Mouse (Mus musculus) embryo, embryonic 10 days (tissue): ENCODE data around the gene Gxylt1.
"Not testable (repeated sequence)": the region's sequence is repeated elsewhere in the genome, so short reads cannot be mapped to it uniquely, and the experiment has no call there.

Experiments
- DNase-seq: peaks from one replicate; pipeline ENCODE4 v3.0.0-alpha.2; 2015; ENCODE audit warnings: low spot score

Gene Gxylt1

GRCm38 (mm10) chr15:93262818-93263217 is 12.2 kb downstream of the Gxylt1 start:
- no peak for DNase-seq

DNA sequence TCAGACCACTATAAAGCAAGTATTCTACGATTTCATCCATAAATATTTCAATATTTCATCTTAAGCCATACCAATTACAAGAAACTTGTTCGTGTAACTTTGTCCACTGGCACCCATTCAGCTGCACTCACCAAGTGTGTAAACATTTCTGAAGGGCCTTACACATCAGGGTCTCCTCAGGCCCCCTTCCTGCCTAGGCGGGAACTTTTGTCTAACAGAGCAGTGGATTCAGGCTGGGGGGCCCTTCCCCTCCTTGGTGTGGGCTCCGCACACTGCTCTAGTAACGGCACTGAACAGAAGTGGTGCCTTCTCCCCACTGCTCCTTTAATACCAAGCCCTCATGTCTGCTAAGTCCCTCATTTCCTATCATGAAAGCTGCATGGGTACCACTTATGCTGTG is 12.7 kb downstream of the Gxylt1 start:
- no peak for DNase-seq

DNA sequence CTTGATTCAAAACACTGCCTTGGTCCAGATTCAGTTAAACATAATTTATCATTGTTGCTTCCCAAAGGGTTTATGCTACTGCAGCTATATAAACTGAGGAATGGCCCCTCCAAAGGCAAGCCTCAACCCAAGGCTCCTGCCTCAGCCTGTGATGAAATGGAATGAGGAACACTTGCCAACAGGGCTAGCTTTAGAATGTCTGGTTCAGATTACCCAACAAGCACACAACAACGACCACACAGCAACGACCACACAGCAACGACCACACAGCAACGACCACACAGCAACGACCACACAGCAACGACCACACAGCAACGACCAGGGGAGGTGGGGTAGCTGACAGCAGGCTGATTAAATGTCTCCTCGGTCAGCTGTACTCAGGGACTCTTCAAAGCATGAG is 15.0 kb downstream of the Gxylt1 start:
- no peak for DNase-seq

- DNase-seq, result peak; percentile 40
Measured at GRCm38 (mm10) chr15:93255295-93255694, 19.7 kb downstream of the Gxylt1 start.

DNA sequence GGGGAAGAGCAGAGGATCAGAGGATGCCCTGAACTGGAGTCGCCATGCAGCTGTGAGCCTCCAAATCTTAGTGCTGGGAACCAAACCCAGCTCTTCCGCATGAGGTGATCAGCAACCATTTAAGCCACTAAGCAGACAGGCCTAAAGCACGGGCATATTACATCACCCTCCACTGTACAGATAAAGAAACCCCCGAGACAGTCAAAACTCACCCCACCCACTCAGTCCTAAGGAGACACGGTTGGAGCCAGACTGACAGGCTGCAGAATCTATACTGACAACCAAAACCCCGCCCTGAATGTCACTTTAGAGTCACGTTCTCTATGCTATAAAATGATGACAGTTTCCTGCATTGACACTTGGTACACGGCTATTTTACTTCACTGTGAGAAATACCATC is 21.8 kb downstream of the Gxylt1 start:
- DNase-seq, result no peak

DNA sequence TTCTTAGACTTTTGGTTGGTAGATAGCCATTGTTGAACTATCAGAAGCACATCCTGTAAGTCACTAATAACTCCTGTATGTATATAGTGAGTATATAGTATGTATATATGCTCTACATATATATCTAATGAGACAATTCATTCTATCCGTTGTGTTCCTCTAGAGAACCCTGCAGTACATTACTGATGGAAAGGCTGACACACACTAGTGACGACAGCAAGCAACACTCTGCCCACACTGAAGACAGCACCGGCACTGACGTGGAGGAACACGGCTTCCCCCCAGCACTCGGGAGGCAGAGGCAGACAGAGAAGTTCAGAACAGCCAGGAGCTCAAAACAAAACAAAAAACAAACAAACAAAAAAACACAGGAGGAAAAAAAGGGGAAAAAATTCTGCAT is 22.6 kb downstream of the Gxylt1 start:
- no peak for DNase-seq

GRCm38 (mm10) chr15:93251553-93252250 is 23.3 kb downstream of the Gxylt1 start:
- DNase-seq, result peak; percentile 58

DNA sequence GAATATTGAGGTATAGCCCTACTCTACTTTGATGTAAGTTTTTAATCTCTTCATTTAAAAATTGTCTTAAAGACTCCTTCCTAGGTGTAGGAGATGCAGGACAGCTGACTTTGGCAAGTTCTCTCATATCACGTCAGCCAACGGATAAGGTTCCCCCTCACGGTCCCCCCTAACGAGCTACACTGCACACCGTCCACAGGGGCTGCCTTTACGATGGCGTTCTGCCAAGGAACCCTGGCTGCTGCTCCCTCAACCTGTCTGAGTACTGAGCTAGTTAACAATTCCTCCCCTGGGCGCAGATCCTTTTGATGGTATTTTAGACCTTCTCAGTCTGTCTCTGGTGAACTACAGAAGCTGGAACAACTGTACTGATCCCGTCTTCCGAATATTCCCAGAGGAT is 31.8 kb downstream of the Gxylt1 start:
- no peak for DNase-seq

GRCm38 (mm10) chr15:93236456-93236855 is 38.5 kb downstream of the Gxylt1 start:
- not testable (repeated sequence) for DNase-seq

DNA sequence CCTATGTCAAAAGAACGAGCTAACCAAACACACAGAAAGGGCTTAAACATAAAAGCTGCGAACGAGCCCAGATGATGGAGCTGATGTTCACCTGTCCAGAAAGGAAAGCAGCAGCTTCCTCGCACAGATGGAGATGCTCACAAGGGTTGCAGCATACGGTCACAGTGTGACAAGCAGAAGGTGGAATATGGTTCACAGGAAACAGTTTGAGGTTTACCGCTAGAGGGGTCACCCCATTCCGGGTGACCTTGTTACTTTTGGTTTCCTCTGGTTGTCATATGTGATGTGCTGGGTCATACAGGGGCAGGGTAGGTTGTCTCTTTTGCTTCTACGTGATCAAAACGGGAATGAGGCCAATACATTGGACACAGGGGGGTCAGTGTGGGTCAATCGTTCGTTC is 46.0 kb downstream of the Gxylt1 start:
- DNase-seq, result no peak

- no peak for DNase-seq
Measured at GRCm38 (mm10) chr15:93228375-93228774, 46.6 kb downstream of the Gxylt1 start.

- DNase-seq, result peak; percentile 77
Measured at GRCm38 (mm10) chr15:93227764-93228079, 47.3 kb downstream of the Gxylt1 start.

GRCm38 (mm10) chr15:93226930-93227763 is 47.8 kb downstream of the Gxylt1 start:
- DNase-seq, result no peak

DNA sequence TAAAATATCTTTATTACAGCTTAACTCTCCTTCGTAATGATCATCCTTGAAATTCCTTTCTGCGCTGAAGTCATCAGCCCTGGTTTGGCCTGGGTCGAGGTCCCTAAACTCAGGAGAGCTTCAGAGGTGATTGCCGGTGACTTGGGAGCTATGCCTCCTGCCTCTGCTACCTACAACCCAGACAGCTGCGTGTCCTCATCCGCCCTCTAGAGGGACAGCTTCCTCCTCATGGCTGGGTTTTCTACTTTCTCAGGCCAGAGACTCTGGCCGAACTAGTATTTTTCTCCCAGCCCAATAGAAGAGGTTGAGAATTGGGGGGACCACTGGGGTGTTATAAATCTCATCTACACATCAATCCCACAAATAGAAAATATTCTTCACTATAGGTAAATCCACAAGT is 52.5 kb downstream of the Gxylt1 start:
- DNase-seq, result peak; percentile 28

DNA sequence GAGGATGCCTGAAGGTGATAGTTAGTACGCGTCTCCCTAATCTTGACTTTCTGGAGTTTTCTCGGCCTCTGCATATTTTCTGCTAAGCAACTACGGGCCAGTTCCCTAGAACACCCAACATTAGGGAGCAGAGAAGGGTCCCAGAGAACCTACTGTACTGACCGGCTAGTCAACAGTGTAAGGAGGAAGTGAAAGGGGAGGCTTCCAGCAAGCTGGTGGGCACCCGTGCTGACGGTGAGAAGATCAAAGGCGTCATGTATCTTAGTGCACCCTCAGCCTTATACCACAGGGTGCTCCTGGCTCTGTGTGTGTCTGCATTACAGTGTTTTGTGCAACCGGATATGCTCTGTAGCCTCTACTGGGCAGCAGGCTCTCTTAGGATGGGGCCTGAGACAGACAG is 62.4 kb downstream of the Gxylt1 start:
- DNase-seq, result no peak

- no peak for DNase-seq
Measured at GRCm38 (mm10) chr15:93204861-93205260, 70.1 kb downstream of the Gxylt1 start.

- DNase-seq, result no peak
Measured at GRCm38 (mm10) chr15:93201956-93202355, 73.0 kb downstream of the Gxylt1 start.

DNA sequence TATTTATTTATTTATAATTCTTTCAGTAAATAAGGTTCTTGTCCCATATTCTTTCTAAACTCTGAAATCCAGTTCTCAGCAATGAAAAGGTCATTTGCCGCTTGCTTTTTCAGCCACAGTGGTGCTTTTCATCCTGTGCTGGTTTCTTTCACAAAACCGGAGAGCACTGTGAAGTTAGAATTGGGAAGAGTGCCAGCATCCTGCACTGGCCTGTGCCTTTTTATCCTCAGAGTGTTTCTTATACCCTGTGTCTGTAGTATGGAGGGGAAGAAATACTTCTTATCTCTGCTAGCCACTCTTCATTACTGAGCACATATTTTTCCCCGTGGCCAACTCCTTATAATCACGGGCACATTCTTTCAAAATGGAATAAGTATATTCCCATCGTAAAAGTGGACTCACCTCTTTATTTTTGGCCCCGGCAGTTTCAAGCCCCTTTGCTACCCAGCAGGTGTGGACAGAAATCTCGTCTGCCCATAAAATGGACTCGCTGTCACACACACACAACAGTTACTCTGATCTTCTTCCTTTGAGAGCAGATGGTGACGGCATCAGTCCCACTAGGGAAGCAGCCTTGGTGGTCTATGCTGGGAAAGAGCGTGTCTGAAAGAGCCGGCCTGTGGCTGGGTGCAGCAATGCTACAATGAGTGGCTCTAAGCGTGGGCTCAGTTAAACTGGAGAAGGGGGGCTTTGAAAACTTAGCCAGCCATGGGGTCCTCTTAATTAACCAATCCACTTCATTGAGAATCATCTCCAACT is 83.4 kb downstream of the Gxylt1 start:
- DNase-seq, result no peak
